Mouse (Mus musculus) cerebellum, adult 11-12 months (tissue): ENCODE measurements around the gene Got2.
A peak's percentile ranks its signal among the peaks of the same experiment; 100 is the strongest.

Experiments
- DNase-seq: peaks from one replicate; pipeline ENCODE4 v3.0.0; 2022

Got2 gene

GRCm38 (mm10) chr8:95888285-95889136 is at the start of gene Got2:
Gene Got2, minus strand, starts transcription at chr8:95888547.
- DNase-seq: peak; percentile 90

- no peak for DNase-seq
Measured at GRCm38 (mm10) chr8:95932841-95933240, 44.5 kb upstream of the Got2 start.

DNA sequence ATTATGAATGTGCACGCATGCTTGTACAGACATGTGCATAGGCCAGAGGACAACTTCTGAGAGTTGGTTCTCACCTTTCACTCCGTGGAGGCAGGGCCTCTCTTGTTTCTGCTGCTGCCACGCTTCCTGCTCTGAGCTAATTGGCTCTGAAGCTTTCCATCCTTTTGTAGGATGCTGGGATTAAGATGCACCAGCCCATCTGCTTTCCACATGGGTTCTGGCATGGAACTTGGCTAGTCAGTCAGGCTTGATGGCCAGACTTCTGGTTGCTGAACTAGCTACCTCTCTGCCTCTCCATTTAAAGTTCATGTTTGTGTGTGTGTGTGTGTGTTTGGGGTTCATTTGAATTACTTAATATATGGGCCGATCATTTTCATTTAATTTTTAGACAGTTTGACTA is 41.5 kb upstream of the Got2 start:
- DNase-seq: no peak

- DNase-seq: peak; percentile 16
Measured at GRCm38 (mm10) chr8:95916106-95916505, 27.8 kb upstream of the Got2 start.

GRCm38 (mm10) chr8:95914905-95915643 is 26.7 kb upstream of the Got2 start:
- peak; percentile 51 for DNase-seq

- DNase-seq: no peak
Measured at GRCm38 (mm10) chr8:95911240-95911639, 22.9 kb upstream of the Got2 start.

- DNase-seq: no peak
Measured at GRCm38 (mm10) chr8:95907885-95908284, 19.5 kb upstream of the Got2 start.

DNA sequence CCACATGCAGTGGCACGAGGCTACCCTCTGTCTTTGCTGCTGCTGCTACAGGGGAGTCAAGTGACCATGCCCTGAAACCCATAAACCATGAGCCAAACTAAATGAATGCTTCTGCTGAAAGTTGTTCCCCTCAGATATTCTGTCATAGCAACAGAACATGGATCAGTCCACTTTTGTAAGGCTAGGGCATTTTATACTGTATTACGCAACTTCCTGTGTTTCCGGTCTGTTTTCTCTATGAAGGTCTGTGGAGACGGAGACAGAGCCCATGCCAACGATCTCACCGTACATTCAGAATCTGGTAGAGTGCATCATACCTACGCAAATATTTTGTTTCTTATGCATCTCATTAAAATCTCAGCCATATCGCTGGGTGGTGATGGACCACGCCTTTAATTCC is 18.4 kb upstream of the Got2 start:
- no peak for DNase-seq

DNA sequence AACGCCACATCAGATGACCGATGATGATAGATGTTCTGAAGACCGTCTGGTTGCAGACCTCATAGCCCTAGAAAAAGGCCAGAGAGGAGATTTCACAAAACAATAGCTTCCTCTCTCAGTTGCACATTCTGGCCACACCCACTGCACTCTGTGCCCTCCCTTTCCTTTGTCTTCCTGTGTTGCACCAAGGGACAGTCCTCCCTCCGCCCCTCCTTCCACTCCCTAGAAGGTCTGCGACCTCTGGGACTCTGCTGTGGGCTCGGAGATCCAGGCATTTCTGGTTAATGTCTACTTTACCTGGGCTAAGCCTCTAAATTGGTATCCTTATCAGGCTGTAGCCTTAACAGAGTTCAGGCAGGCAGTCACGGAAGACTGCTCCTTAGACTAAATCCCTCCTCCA is 13.5 kb upstream of the Got2 start:
- no peak for DNase-seq

DNA sequence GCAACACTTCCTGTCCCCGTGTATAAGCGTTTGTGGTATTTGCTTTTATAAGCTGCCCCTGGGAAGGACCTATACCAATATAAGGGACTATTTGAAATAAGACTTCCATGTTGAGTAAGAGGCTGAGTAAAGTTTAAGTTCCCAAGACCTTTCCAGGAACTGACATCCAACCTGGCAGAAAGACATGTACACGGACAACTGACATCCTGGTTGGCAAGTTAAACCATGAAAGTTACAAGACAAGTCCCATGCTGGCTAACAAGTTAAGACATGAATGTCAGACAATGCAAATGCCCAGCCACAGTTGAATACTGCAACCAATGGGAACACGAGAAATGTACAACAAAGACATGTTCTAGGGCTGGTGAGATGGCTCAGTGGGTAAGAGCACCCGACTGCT is 5.4 kb upstream of the Got2 start:
- DNase-seq: no peak

GRCm38 (mm10) chr8:95887578-95888284 is 616 bp downstream of the Got2 start:
- DNase-seq: peak; percentile 89

DNA sequence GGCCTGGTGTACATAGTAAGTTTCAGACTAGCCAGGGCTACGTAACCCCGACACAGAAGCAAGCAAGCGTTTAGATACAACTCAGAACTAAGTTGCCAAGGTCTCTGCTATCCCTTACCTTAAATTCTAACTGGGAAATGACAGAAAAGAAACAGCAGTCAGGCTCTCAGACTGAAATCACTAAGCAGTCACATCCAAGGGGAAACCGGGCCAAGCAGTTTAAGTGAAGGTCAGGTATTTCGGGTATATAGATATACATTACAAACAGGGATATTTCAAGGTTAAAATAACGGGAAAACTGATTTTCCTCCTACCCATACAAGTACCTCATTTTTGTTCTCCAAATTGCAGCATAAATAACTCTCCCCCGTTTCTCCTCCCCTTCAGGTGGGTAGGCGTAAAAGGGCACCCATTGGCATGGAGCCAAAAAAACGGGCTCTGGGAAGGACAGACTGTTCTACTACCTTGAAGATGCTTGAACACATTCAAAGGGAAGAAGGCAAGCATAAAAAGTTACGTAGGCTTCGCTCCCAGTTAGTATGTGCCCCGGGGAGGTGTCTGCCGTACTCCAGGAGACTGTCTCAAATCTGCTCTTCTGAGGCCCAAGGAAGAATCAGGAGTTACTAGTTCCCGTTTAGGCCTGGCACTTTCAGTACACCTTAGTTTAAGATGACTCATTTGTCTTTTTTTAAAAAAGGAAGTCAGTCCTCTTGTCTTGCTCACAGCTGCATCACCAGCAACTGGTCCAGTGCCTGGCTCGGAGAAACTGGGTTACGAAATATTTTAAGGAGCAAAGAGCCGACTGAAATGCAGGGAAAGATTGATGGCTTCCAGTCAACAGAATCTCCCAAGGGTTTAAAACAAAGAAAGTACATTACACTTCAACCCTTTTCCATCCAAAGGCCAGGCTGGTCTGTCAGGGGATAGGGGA is 1.4 kb downstream of the Got2 start:
- DNase-seq: peak; percentile 57

DNA sequence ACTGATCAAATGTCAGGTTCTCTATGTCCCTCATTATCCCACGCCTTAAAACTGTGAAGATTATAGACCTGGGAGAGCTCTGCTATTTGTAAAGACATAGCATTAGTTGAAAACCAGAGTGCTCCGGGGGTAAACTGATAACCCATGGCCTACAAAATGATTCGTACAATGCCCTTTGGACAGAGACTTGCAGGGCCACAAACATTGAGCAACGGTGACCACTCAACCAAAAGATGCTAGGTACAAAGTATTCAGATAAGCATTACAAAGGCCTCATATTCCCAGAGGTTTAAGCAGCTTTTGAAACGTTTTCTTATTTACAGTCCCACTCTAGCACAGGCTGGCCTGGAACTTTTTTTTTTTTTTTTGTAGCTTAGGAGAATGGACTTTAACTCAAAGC is 2.4 kb downstream of the Got2 start:
- no peak for DNase-seq

DNA sequence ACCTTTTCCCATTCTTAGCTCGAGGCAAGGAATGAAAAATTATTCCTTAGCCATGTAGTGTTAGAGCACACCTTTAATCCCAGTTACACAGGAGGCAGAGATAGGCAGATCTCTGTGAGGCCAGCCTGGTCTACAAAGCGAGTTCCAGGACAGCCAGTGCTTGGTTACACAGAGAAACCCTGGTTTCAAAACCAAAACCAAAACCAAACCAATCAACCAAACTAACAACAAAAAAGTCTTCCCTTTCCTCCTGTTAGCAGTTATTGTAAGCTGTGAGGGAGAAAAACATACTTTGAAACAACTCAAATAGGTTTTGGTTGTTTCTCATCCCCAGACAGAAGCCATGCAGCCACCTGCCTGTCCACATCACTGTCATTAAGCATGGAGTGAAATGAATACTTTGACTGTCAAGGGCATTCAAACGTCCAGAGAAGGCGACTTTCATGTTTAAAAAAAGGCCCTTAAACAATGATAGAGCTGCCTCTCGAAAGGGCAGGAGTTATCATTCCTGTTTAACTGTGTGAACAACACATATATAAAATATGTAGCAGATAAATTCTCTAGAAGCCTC is 3.0 kb downstream of the Got2 start:
- DNase-seq: no peak

DNA sequence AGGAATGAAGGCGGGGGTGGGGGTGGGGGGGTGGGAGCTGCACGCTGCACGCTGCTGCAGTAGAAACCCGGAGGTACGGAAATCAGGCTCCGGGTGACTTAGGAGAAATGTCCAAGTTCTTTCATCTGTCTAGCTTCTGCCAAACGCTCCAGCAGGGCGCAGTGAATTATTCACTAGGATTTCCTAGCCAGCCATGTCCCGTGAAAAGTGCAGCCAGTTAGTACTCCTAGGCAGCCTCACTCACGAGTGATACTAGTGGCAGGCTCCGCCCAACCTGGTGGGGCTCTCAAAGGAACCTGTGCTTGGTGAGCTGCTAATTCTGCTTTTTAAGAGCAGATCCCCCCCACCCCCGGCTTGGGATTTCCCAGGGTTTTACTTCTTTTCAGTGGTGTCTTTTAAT is 3.9 kb downstream of the Got2 start:
- no peak for DNase-seq

- no peak for DNase-seq
Measured at GRCm38 (mm10) chr8:95882191-95882590, 6.2 kb downstream of the Got2 start.

DNA sequence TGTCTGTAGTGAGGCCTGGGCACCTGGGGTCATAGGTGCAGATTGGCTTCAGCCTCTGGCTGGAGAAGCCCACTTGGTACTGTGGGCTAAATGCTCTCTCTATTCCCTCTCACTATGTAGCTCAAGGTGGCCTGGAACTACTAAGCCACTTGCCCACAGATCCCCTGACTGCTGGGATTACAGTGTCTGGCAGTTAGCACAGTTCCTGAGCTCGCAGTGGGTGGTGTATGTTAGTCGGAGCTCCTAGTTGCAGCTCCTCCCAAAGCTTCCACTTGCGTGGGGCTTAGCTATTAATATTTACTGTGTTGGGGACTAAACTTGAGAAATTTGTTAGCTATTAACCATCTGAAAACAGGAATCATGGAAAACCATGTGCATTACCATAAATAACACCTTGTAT is 6.8 kb downstream of the Got2 start:
- no peak for DNase-seq

DNA sequence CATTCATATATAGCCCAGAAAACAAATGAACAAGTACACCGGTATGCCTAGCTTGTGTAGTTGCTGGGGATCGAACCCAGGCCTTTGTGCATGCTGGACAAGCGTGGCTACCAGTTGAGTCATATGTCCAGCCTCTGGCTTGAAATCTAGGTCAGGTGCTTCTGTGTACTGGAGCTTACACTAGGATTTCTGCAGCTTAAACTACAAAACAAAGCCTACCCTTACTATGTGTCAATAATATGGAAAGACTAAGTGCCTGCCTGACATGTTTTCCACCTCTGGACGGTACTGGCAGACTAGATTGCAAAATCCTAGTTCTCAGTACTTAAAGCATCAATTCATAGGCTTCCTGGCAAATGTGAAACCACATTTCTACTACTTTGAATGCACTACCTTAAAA is 8.5 kb downstream of the Got2 start:
- no peak for DNase-seq

- DNase-seq: no peak
Measured at GRCm38 (mm10) chr8:95878176-95878962, 10.0 kb downstream of the Got2 start.

GRCm38 (mm10) chr8:95875270-95875669 is 13.1 kb downstream of the Got2 start:
- DNase-seq: no peak

DNA sequence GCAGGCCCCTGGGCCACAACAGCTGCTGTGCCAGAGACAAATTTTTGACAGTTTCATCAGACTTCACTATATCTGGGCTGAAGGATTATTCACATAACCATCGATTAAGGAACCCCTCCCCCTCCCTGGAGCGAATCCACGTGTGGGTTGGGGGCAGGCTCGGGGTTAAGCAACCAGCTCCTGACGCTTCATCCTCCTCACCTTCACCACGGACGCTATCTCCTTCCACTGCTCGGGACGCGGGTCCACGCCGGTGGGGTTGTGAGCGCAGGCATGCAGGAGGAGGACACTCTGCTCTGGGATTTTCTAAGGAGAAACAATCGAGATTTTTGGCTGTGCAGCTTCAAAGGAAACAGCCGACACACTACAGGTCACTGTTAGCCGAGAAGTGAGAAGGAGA is 16.7 kb downstream of the Got2 start:
- no peak for DNase-seq
